Mouse (Mus musculus) neural tube, embryonic 14.5 days (tissue): ENCODE measurements at regions not wholly inside any gene's neighbourhood (a gene's known extent, or its start where the extent isn't known, plus 50 kb on each side); places are given as distances from the start of the nearest gene placed in this dataset.

Experiments
- ATAC-seq: fragments of 200-750 bp; cut with Nextera tagmentation; 2 replicates; pipeline ENCODE4 v1.8.0; 2017; ENCODE audit warnings: low read depth, mild to moderate bottlenecking, moderate TSS enrichment, moderate library complexity
- H3K27ac ChIP-seq: fragments of 300-500 bp; sonication (generic); 2 replicates; pipeline ENCODE4 v1.5.1; 2014; ENCODE audit warnings: low read depth, mild to moderate bottlenecking, control low read depth, low read length, moderate library complexity, mixed read lengths
- H3K27me3 ChIP-seq: fragments of 300-500 bp; sonication (generic); 2 replicates; pipeline ENCODE4 v1.6.1; 2014; ENCODE audit warnings: low read length; ENCODE audit not compliant: control insufficient read depth, insufficient read depth
- H3K36me3 ChIP-seq: fragments of 300-500 bp; sonication (generic); 2 replicates; pipeline ENCODE4 v1.6.1; 2014; ENCODE audit warnings: low read length, mixed read lengths; ENCODE audit not compliant: control insufficient read depth, insufficient read depth
- H3K4me1 ChIP-seq: fragments of 300-500 bp; sonication (generic); 2 replicates; pipeline ENCODE4 v1.6.1; 2014; ENCODE audit warnings: low read length; ENCODE audit not compliant: control insufficient read depth, insufficient read depth
- H3K4me2 ChIP-seq: fragments of 300-500 bp; sonication (generic); 2 replicates; pipeline ENCODE4 v1.6.1; 2014; ENCODE audit warnings: mild to moderate bottlenecking, low read depth, low read length, control low read depth
- H3K4me3 ChIP-seq: fragments of 300-500 bp; sonication (generic); 2 replicates; pipeline ENCODE4 v1.5.1; 2014; ENCODE audit warnings: low read depth, low read length, control low read depth, mixed read lengths
- H3K9ac ChIP-seq: fragments of 300-500 bp; sonication (generic); replicated peaks from 2 replicates; pipeline ENCODE4 v1.6.1; 2014; ENCODE audit warnings: low read depth, mild to moderate bottlenecking, control low read depth, low read length, mixed read lengths
- H3K9me3 ChIP-seq: fragments of 300-500 bp; sonication (generic); 2 replicates; pipeline ENCODE4 v1.6.1; 2016; ENCODE audit warnings: low read length; ENCODE audit not compliant: control insufficient read depth
- WGBS: fragments of 180-500 bp; shearing (Covaris S2); extraction: QIAGEN DNeasy Blood & Tissue Kit; methylation state at CpG from one replicate; pipeline ENCODE4 v1.1.7; 2014; 5-methylcytosine and 5-hydroxymethylcytosine counted together

- no peaks in the 10 kb centered on the region for H3K27me3 ChIP-seq
- H3K4me1 ChIP-seq, result peaks cover 17% of the 10 kb centered on the region
- no peak overlapping the region; the same call in 1 of the 2 replicates for H3K4me2 ChIP-seq
- no peaks in the 10 kb centered on the region for H3K9me3 ChIP-seq
- no peaks in the 10 kb centered on the region for H3K36me3 ChIP-seq
- H3K27ac ChIP-seq, result 0 out of 2 replicates have a peak overlapping the region, but pooled peaks have one; percentile 44
- H3K9ac ChIP-seq, result no peak overlapping the region
- ATAC-seq, result no peak
- no peak overlapping the region for H3K4me3 ChIP-seq
- 13% methylated on average over 8 of the region's 8 CpGs for WGBS
Measured at GRCm38 (mm10) chr9:61561551-61561950, 189.4 kb downstream of the Tle3 start.

DNA sequence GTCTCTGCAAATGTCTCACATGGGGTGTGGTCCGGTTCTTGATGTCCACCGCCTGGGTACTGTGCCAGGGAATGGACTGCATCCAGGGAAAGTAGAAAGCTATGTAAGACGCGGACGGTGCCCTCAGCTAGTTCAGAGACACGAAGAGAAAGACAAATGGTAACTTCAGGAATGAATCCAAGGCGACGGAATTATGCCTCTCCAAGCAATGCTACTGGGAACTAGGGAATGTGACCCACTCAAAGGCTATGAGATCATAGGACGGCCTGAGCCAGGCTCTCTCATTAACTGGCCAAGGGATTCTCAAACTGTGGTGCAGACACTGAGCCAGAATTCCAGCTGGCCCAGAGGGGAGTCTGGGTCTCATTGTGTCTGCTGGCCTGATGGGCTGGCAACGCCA is 186.5 kb downstream of the Tle3 start:
- no peak overlapping the region for H3K4me2 ChIP-seq
- no peaks in the 10 kb centered on the region for H3K27me3 ChIP-seq
- no peak overlapping the region for H3K4me3 ChIP-seq
- peak; percentile 56; the same call in 1 of the 2 replicates for ATAC-seq
- H3K27ac ChIP-seq, result no peak overlapping the region
- WGBS, result 63% methylated on average over 10 of the region's 10 CpGs
- H3K9me3 ChIP-seq, result no peaks in the 10 kb centered on the region
- peaks cover 17% of the 10 kb centered on the region for H3K4me1 ChIP-seq
- no peaks in the 10 kb centered on the region for H3K36me3 ChIP-seq
- no peak overlapping the region for H3K9ac ChIP-seq

GRCm38 (mm10) chr9:61557025-61557424 is 184.9 kb downstream of the Tle3 start:
- Histone ChIP-seq H3K36me3 (no peaks in the 10 kb centered on the region), H3K27me3 (no peaks in the 10 kb centered on the region), H3K9ac (no peak overlapping the region), H3K9me3 (no peaks in the 10 kb centered on the region), H3K27ac (no peak overlapping the region), H3K4me3 (no peak overlapping the region), H3K4me2 (no peak overlapping the region), H3K4me1 (peaks cover 9% of the 10 kb centered on the region)
- ATAC-seq, result no peak
- 98% methylated on average over 7 of the region's 7 CpGs for WGBS

DNA sequence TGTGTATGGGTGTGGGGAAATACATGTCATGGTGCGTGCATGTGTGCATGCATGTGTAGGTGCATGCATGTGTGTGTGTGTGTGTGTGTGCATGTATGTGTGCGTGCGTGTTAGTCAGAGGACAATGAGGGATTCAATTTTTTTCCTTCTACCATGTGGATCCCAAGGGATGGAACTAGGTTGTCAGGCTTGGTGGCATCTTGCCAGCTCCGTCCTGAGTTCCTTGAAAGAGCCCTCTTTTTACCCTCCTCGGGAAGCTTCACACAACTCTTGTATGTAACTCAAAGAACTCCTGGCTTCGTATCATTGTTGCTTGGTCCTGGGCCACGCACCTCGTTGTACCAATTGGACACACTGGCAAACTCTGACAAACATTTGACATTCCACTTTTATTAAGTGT is 183.0 kb downstream of the Tle3 start:
- no peak overlapping the region for H3K4me2 ChIP-seq
- H3K4me1 ChIP-seq, result no peaks in the 10 kb centered on the region
- no peak for ATAC-seq
- H3K36me3 ChIP-seq, result no peaks in the 10 kb centered on the region
- H3K9me3 ChIP-seq, result no peaks in the 10 kb centered on the region
- WGBS, result 74% methylated on average over 8 of the region's 8 CpGs
- no peaks in the 10 kb centered on the region for H3K27me3 ChIP-seq
- no peak overlapping the region for H3K9ac ChIP-seq
- H3K4me3 ChIP-seq, result no peak overlapping the region
- H3K27ac ChIP-seq, result no peak overlapping the region

- no peak overlapping the region for H3K9ac ChIP-seq
- no peak overlapping the region for H3K4me3 ChIP-seq
- no peaks in the 10 kb centered on the region for H3K36me3 ChIP-seq
- no peaks in the 10 kb centered on the region for H3K9me3 ChIP-seq
- no peak for ATAC-seq
- no peaks in the 10 kb centered on the region for H3K4me1 ChIP-seq
- H3K27me3 ChIP-seq, result no peaks in the 10 kb centered on the region
- 88% methylated on average over 7 of the region's 7 CpGs for WGBS
- no peak overlapping the region for H3K4me2 ChIP-seq
- H3K27ac ChIP-seq, result no peak overlapping the region
Measured at GRCm38 (mm10) chr9:61554611-61555010, 182.4 kb downstream of the Tle3 start.

DNA sequence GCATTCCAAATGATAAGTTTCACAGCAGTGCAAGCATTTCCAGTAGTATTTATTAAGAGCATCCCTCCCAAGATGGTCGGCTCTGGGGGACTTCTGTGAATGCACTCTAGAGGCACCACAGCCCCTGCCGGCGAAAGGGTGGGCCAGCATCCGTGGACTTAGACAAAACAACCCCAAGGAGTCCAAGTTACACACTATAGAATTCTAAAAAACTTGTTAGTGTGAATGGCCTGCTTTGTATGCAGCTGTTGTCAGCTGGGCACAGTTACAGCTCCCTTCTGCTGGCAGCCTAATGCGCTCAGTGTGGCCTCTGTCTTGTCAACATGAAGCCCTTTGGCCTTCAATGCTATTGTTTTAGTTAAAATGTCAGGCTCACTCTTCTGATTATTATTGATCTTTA is 181.5 kb downstream of the Tle3 start:
- peak; percentile 18; the same call in 1 of the 2 replicates for ATAC-seq
- Histone ChIP-seq H3K9me3 (no peaks in the 10 kb centered on the region), H3K9ac (no peak overlapping the region), H3K4me1 (0 out of 2 replicates have a peak, but pooled peaks cover 4% of the 10 kb centered on the region), H3K36me3 (no peaks in the 10 kb centered on the region), H3K4me3 (no peak overlapping the region), H3K4me2 (no peak overlapping the region), H3K27ac (no peak overlapping the region), H3K27me3 (no peaks in the 10 kb centered on the region)
- 32% methylated on average over 5 of the region's 5 CpGs for WGBS

GRCm38 (mm10) chr9:61551361-61551760 is 179.2 kb downstream of the Tle3 start:
- Histone ChIP-seq H3K9me3 (no peaks in the 10 kb centered on the region), H3K27ac (no peak overlapping the region), H3K27me3 (no peaks in the 10 kb centered on the region), H3K36me3 (no peaks in the 10 kb centered on the region), H3K9ac (no peak overlapping the region), H3K4me2 (no peak overlapping the region), H3K4me3 (no peak overlapping the region), H3K4me1 (0 out of 2 replicates have a peak, but pooled peaks cover 4% of the 10 kb centered on the region)
- WGBS, result 60% methylated on average over 9 of the region's 9 CpGs
- no peak for ATAC-seq

GRCm38 (mm10) chr9:61550326-61550725 is 178.2 kb downstream of the Tle3 start:
- no peak overlapping the region for H3K27ac ChIP-seq
- H3K9me3 ChIP-seq, result no peaks in the 10 kb centered on the region
- ATAC-seq, result no peak
- no peak overlapping the region for H3K4me3 ChIP-seq
- H3K27me3 ChIP-seq, result no peaks in the 10 kb centered on the region
- H3K4me1 ChIP-seq, result 0 out of 2 replicates have a peak, but pooled peaks cover 4% of the 10 kb centered on the region
- H3K36me3 ChIP-seq, result no peaks in the 10 kb centered on the region
- H3K4me2 ChIP-seq, result no peak overlapping the region
- H3K9ac ChIP-seq, result no peak overlapping the region
- 44% methylated on average over 3 of the region's 3 CpGs for WGBS

GRCm38 (mm10) chr9:61549692-61550241 is 177.6 kb downstream of the Tle3 start:
- Histone ChIP-seq H3K27me3 (no peaks in the 10 kb centered on the region), H3K4me3 (no peak overlapping the region), H3K4me1 (0 out of 2 replicates have a peak, but pooled peaks cover 4% of the 10 kb centered on the region), H3K27ac (no peak overlapping the region), H3K4me2 (no peak overlapping the region), H3K36me3 (no peaks in the 10 kb centered on the region), H3K9ac (no peak overlapping the region), H3K9me3 (no peaks in the 10 kb centered on the region)
- WGBS, result 16% methylated on average over 5 of the region's 5 CpGs
- peak; percentile 86 for ATAC-seq
